Mouse (Mus musculus) kidney, embryonic 16.5 days (tissue): ENCODE data around the gene Fam178b. TPM values are rescaled to one million over a fixed set of nuclear protein-coding genes. Genes with fewer than 3 reads are reported as not detected.
A peak's percentile ranks its signal among the peaks of the same experiment; 100 is the strongest.

ENCODE experiments used
- ATAC-seq: fragments of 200-750 bp; cut with Nextera tagmentation; 2 replicates; pipeline ENCODE4 v1.8.0; 2017; ENCODE audit warnings: moderate TSS enrichment; ENCODE audit not compliant: low FRiP score, low TSS enrichment
- H3K27ac ChIP-seq: fragments of 300-500 bp; sonication (generic); 2 replicates; pipeline ENCODE4 v1.5.1; 2014; ENCODE audit warnings: low read length
- H3K27me3 ChIP-seq: fragments of 300-500 bp; sonication (generic); 2 replicates; pipeline ENCODE4 v1.6.1; 2014; ENCODE audit warnings: low read length, control low read depth, mixed read lengths; ENCODE audit not compliant: insufficient read depth
- H3K36me3 ChIP-seq: fragments of 300-500 bp; sonication (generic); 2 replicates; pipeline ENCODE4 v1.6.1; 2014; ENCODE audit warnings: low read length, control low read depth, mixed read lengths; ENCODE audit not compliant: insufficient read depth
- H3K4me1 ChIP-seq: fragments of 300-500 bp; sonication (generic); 2 replicates; pipeline ENCODE4 v1.6.1; 2014; ENCODE audit warnings: low read length, control low read depth, mixed read lengths; ENCODE audit not compliant: insufficient read depth
- H3K4me2 ChIP-seq: fragments of 300-500 bp; sonication (generic); replicated peaks from 2 replicates; pipeline ENCODE4 v1.6.1; 2014; ENCODE audit warnings: low read depth, low read length
- H3K4me3 ChIP-seq: fragments of 300-500 bp; sonication (generic); 2 replicates; pipeline ENCODE4 v1.5.1; 2014; ENCODE audit warnings: mild to moderate bottlenecking, low read length
- H3K9ac ChIP-seq: fragments of 300-500 bp; sonication (generic); replicated peaks from 2 replicates; pipeline ENCODE4 v1.6.1; 2014; ENCODE audit warnings: low read length
- H3K9me3 ChIP-seq: fragments of 300-500 bp; sonication (generic); 2 replicates; pipeline ENCODE4 v1.6.1; 2016; ENCODE audit warnings: low read length, control low read depth
- WGBS: fragments of 180-500 bp; shearing (Covaris S2); extraction: QIAGEN DNeasy Blood & Tissue Kit; methylation state at CpG from one replicate; pipeline ENCODE4 v1.1.7; 2014; 5-methylcytosine and 5-hydroxymethylcytosine counted together
- polyA plus RNA-seq: library from polyadenylated mRNA; unstranded; fragments of >200 nt; fragmentation: Nextera tagmentation; extraction: Ambion mirVana; gene quantifications from 2 replicates; pipeline ENCODE4 v1.2.1, GENCODE M21; 2015

The Fam178b gene
- polyA plus RNA-seq, 1 experiment from 2014 or later, result 1.8 TPM

DNA sequence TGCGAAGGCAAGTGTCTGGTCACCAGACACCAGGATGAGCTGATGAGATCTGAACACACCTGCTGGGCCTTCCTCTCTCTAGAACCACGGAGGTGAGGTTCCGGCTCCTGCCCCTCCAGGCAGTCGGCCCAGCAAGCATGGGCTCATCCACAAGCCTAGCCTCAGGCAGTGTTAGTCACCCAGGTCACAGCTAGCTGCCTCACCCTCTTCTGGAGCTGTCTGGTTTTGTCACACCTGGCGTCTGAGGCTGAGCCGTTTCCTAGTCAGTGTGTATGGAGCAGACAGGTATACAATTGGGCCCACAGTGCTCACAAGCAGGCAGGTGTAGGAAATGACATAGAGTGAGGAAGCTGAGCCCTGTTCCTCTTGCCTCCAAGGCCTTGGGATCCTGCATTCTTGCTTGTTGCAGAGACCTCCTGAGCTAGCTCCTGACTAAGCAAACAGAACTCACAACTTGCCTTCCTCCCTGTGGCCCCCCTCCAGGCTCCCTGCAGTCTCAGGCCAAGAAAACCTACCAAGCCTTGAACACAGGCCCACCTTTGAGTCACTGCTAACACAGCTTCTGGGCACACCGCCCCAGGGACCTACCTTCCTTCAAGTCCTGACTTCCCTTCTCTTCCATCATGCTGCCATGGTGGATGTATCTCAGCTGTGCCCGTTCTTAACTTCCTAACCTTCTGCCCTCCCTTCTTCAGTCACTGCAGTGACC, 99.4 kb downstream of the Fam178b start:
- no peak for ATAC-seq
- Histone ChIP-seq H3K4me3 (no peak overlapping the region), H3K9ac (no peak overlapping the region), H3K27me3 (no peaks in the 10 kb centered on the region), H3K4me2 (no peak overlapping the region), H3K4me1 (peaks cover 45% of the 10 kb centered on the region), H3K27ac (no peak overlapping the region), H3K9me3 (no peaks in the 10 kb centered on the region), H3K36me3 (no peaks in the 10 kb centered on the region)
- WGBS, result 74% methylated on average over 8 of the region's 8 CpGs

DNA sequence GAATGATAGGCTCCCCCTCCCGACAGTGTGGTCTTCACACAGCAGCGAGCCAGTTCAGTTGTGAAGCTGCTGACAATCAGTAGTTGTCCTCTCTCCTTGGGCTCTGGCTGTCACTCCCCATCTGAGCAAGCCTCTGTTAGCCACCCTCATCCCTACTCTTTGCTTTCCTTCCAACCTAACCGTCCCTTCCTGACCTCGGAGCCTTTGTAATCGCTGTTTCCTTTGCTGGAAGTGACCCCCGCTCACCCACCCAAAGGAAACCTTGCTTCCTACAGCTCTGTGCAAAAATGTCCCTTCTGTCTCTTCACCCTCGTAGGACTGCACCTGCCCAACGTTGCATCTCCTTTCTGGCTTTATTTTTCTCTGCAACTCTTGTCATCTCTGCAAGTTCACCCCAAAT, 100.8 kb downstream of the Fam178b start:
- peaks cover 46% of the 10 kb centered on the region for H3K4me1 ChIP-seq
- no peak overlapping the region for H3K27ac ChIP-seq
- no peak for ATAC-seq
- no peaks in the 10 kb centered on the region for H3K9me3 ChIP-seq
- H3K27me3 ChIP-seq, result no peaks in the 10 kb centered on the region
- no peak overlapping the region for H3K9ac ChIP-seq
- WGBS, result 75% methylated on average over 8 of the region's 8 CpGs
- H3K4me3 ChIP-seq, result no peak overlapping the region
- H3K4me2 ChIP-seq, result no peak overlapping the region
- no peaks in the 10 kb centered on the region for H3K36me3 ChIP-seq

DNA sequence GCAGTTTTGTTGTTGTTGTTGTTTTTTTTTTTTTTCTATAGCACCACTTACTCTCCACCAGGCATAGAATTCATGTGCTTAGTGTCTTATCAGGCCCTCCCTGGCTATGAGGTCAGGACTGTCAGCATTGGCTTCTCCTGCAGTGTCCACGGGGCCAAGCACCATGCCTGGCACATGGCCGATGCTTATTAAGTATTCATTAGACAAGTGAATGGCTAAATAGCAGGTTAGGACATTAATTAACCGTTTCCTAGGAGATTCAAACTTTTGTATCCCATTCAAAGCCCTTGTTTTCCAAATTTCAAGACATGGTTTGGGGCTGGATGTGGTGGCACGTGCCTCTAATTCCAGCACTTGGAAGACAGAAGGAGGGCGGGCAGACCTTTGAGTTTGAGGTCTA, 101.7 kb downstream of the Fam178b start:
- H3K4me3 ChIP-seq, result no peak overlapping the region
- H3K4me2 ChIP-seq, result no peak overlapping the region
- no peaks in the 10 kb centered on the region for H3K36me3 ChIP-seq
- WGBS, result 72% methylated on average over 5 of the region's 5 CpGs
- H3K4me1 ChIP-seq, result peaks cover 48% of the 10 kb centered on the region
- ATAC-seq, result no peak
- peak overlapping the region; percentile 45; the same call in 1 of the 2 replicates for H3K9ac ChIP-seq
- H3K27ac ChIP-seq, result peak overlapping the region; percentile 91
- no peaks in the 10 kb centered on the region for H3K27me3 ChIP-seq
- H3K9me3 ChIP-seq, result no peaks in the 10 kb centered on the region

DNA sequence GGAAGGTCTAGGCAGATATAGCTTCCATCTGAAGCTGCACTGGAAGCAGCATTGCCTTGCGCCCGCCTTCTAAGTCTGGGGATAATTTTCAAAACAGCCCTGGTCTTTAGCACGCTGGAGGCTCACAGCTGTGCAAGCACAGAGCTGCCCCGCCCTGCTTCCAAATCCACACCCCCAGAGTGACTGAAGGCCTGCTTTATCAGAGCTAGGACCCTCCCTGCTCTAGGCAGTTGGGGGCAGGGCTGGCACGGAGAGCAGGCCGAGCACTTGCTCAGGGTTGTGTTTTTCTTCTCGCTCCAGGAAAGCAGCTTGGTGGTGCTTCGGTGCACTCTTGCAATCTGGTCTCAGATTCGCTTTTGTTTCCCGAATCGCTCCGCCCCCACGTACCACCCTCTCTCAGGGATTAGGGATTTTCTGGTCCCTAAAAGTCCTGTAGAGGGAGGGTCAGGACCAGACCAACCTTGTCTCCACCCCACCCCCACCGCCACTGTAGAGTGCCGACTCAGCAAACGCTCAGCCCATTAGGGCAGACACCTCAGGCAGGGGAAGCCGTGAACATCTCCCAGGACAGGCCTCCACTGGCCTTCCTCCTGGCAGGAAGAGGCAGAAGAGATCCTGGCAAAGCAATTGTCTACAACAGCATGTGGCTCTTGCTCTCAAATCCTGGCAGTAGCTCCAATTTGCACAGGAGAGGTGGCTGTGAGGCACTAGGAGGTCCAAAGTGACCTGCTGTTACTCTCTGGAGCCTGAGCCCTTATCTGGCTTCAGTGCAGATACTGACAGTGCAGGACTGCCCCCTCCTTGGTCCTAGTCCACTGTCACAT, 102.4 kb downstream of the Fam178b start:
- no peaks in the 10 kb centered on the region for H3K27me3 ChIP-seq
- no peaks in the 10 kb centered on the region for H3K9me3 ChIP-seq
- H3K4me2 ChIP-seq, result peak overlapping the region; percentile 41
- peak overlapping the region; percentile 45 for H3K9ac ChIP-seq
- 1% methylated on average over 17 of the region's 17 CpGs for WGBS
- peaks cover 51% of the 10 kb centered on the region for H3K4me1 ChIP-seq
- peak; percentile 93 for ATAC-seq
- peak overlapping the region; percentile 91 for H3K27ac ChIP-seq
- peak overlapping the region; percentile 20 for H3K4me3 ChIP-seq
- H3K36me3 ChIP-seq, result no peaks in the 10 kb centered on the region

DNA sequence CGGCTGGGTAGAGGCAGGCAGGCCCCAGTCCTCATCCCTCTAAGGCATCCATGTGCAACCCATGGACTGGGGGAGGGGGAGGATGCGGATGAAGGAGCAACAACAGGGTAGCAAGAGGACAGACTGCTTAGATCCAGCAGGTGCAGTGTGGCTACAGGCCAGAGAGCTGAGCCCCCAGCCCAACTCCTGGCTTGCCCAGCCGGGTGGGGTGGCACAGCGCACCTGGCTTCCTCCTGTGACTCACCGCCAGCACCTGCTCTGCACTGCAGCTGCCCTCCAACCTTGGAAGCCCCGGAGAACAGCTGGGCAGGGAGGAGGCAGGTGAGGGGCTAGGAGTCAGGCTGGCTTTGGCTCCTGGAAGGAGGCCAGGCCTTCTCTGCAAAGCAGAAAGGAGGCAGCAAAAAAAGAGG, 103.0 kb downstream of the Fam178b start:
- Histone ChIP-seq H3K9ac (peak overlapping the region; percentile 45), H3K27ac (peak overlapping the region; percentile 91), H3K27me3 (no peaks in the 10 kb centered on the region), H3K4me1 (peaks cover 55% of the 10 kb centered on the region), H3K4me3 (peak overlapping the region; percentile 20; the same call in 1 of the 2 replicates), H3K9me3 (no peaks in the 10 kb centered on the region), H3K36me3 (no peaks in the 10 kb centered on the region), H3K4me2 (peak overlapping the region; percentile 41)
- peak; percentile 74 for ATAC-seq
- 12% methylated on average over 6 of the region's 6 CpGs for WGBS

DNA sequence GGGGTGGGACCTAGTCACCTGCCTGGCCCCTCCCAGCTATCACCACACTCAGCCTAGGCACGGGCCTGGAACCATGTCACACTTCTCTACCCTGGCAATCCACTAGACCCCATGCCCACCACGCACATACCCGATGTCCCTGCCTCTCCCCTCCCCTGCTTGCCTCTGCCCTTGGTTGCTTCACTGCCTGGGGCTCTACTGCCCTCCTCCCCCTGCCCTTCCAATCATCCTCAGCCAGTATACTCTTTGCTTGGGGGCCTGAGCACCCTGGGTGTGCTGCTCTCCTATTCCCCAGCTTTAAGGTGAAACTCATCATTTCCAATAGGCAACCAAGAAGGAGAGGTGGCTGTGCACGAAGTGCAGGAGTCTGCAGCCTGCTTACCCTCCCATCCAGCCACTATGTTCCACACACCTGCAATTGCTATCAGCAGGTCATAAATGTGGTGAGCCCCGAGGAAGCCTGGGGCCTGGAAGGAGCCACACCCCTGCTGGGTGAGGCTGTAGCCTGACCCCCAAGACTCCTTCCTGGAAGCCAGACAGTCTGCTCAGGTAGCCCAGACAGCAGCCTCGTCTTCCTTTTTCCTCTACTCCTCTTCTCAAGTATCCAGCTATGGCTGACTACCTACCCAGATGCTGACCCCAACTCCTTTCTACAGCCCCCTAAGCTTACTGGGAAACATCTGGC, 105.8 kb downstream of the Fam178b start:
- Histone ChIP-seq H3K27me3 (no peaks in the 10 kb centered on the region), H3K27ac (no peak overlapping the region), H3K4me3 (no peak overlapping the region), H3K4me2 (no peak overlapping the region), H3K9me3 (no peaks in the 10 kb centered on the region), H3K4me1 (peaks cover 62% of the 10 kb centered on the region), H3K36me3 (no peaks in the 10 kb centered on the region), H3K9ac (0 out of 2 replicates have a peak overlapping the region, but pooled peaks have one; percentile 15)
- 47% methylated on average over 6 of the region's 6 CpGs for WGBS
- ATAC-seq, result no peak

DNA sequence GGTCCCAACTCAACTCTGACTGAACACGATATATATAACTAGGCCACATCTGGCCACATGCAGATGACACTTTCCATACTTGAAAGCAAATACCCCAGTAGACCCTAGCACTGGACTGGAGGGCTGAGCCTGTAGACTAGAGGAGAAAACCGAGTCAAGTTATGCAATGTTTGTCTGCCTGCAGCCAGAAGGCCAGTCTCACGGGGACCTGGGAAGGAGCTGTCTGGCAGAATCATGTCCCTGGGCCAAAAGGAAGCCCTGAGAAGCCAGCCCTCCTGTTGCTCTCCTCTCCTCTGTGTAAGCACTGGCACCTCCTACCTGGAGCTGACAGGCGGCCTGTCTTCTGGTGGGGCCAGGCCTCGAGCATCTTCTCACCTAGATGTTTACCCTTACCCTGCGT, 107.6 kb downstream of the Fam178b start:
- H3K4me2 ChIP-seq, result no peak overlapping the region
- H3K4me3 ChIP-seq, result no peak overlapping the region
- H3K9ac ChIP-seq, result no peak overlapping the region
- WGBS, result 57% methylated on average over 6 of the region's 6 CpGs
- no peak overlapping the region for H3K27ac ChIP-seq
- H3K27me3 ChIP-seq, result no peaks in the 10 kb centered on the region
- no peak for ATAC-seq
- H3K36me3 ChIP-seq, result no peaks in the 10 kb centered on the region
- peaks cover 60% of the 10 kb centered on the region for H3K4me1 ChIP-seq
- H3K9me3 ChIP-seq, result no peaks in the 10 kb centered on the region

DNA sequence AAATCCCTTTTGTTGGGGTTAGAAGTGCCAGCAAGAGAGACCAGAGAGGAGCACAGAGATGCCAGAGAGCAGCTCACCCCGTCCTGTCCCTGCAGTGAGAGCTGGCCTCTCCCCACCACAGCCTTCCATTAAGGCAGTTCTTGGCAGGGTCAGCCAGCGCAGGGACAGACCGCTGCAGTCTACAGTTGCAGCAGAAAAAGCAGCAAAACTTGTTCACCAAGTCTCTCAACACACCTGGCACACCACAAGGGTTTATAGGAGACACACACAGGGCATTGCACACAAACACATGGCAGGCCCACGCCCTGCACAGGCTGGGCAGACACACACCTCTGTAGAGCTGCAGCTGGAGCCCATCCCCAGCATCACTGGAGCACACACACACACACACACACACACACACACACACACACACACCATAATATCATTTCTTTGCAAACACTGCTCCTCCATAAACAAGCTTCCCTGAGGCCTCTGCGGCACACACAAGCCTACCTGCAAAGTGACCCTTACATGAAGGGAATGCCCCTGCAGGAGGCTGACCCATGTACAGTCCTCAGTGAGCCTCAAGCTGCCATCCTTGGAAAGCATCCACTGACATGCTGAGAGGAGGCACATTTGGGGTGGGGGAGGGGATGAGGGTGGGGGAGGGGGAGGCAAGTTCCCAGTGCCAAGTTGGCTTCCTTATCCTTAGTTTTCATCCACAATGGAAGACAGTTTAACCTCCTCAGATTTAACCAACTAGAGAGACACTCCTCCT, 108.6 kb downstream of the Fam178b start:
- H3K4me1 ChIP-seq, result peaks cover 60% of the 10 kb centered on the region
- no peak for ATAC-seq
- 70% methylated on average over 5 of the region's 5 CpGs for WGBS
- H3K27me3 ChIP-seq, result no peaks in the 10 kb centered on the region
- H3K9ac ChIP-seq, result no peak overlapping the region
- H3K4me2 ChIP-seq, result no peak overlapping the region
- H3K4me3 ChIP-seq, result no peak overlapping the region
- no peak overlapping the region for H3K27ac ChIP-seq
- H3K36me3 ChIP-seq, result no peaks in the 10 kb centered on the region
- H3K9me3 ChIP-seq, result no peaks in the 10 kb centered on the region

DNA sequence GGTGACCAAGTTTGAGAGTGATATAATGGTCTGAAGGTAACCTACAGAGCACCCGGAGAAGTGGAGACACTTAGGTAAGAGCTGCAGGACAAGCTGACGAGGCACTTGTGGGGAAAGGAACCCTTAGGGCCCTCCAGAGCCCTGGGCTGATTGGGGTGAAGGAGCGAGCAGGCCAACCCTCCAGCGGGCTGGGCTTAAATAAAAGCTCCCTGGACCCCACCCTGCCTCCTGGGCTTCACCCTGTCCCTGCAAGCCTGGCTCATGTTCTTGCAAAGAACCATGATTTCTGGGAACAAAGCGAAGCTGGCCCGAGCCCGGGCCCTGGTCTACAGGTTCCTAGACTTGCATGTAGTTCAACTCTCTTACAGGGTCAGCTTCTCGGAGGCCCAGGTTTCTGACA, 109.5 kb downstream of the Fam178b start:
- 70% methylated on average over 8 of the region's 8 CpGs for WGBS
- no peak overlapping the region for H3K9ac ChIP-seq
- ATAC-seq, result no peak

More for the DNA sequence above, 109.5 kb downstream of the Fam178b start:
- Histone ChIP-seq H3K4me3 (no peak overlapping the region), H3K4me1 (peaks cover 64% of the 10 kb centered on the region), H3K27me3 (no peaks in the 10 kb centered on the region), H3K4me2 (no peak overlapping the region), H3K9me3 (no peaks in the 10 kb centered on the region), H3K27ac (no peak overlapping the region), H3K36me3 (no peaks in the 10 kb centered on the region)
